Mouse (Mus musculus): ENCODE data around the gene Gm49358.

The Gm49358 gene

DNA sequence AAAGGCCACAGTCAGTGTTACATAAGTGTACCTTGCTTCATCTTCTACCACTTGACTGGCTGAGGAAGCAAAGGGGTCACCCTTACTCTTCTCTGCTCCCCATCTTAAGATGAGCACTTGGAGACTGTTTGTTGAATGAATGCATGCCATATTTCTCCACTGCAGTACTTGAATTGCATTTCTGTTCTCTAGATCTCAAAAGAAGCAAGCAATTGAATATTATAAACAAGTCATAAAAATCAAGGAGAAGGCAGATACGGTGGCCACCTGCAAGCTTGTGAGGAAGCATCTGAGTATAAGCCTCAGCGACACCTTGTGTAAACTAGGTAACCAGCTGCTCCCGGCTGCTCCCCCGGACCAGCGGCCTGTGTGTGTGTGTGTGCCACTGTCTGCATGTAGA lies at the start of gene Gm49358:
Gene Gm49358, plus strand, starts transcription at position 301 of the 400 bp plus-strand sequence.
- DNase-seq (ENCODE audit: low read depth, low spot score), result no peak

DNA sequence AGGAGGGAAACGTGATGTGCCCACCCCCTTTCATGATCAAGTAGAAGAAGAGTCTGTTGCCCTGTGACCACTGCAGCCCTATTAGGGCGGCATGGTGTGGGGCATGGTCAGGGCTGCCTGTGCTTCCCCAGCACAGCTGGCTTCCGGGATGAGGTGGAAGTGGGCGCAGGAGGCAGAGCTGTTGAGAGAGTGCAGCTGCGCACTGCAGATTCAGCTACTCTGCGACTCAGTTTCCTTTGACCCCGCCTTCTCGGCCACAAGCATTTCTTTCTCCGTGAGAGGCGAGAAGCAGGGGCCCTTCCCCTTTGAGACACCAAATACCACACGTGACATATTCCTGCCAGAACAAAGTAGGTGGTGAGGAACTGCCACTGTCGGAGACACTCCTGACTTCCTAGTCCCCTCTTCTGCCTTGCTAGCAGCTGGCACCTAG lies 36.2 kb upstream of the Gm49358 start:
- DNase-seq (ENCODE audit: low read depth, low spot score), result peak; percentile 58

DNA sequence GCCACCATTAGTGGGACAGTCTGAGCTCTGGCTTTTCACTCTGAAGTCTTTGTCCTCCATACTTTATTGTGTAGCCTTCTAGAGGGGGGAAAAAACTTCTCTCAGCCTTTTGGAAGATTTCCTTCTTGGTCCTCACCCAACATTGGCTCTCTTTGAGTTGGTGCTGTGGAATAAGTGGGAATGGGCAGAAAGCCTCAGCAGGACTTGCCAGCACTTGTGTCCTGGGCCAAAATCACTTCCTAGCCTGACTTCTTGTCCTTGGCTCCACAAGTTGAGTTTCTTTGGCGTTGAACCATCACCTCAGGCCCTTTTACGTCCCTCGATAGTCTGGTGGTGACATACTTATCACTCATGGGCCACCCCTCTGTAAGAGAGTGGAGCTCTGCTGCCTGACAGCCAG lies 35.6 kb upstream of the Gm49358 start:
- no peak for DNase-seq (ENCODE audit: low read depth, low spot score)

DNA sequence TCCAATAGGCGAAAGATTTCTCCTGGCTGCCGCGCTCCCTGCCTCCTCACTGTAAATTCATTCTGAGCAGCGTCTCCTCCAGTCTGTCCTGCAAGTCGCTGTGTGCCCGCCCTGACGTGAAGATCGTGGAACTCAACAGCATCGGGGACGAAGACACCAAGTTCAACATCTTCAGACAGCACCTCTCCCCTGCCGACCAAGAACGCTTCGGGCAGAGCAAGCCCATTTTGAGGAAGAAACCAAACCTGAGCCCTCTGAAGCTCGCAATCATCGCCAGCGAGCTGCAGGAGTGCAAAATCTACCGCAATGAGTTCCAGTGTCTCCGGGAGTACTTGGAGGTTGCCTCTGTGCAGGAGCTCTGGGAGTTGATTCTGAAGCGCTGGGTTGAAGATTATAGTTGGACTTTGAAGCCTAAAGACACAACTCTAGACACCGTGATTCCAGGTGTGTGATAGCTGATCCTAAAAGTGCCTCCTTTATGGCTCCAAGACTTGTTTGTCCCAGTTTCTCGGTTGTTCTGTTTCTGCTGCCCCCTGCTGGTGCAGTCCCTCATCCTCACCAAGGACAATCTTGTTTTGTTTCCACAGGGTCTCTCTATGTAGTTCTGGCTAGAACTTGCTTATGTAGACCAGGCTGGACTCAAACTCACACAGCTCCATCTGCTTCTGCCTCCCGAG lies 32.8 kb upstream of the Gm49358 start:
- DNase-seq (ENCODE audit: low read depth, low spot score), result peak; percentile 48

DNA sequence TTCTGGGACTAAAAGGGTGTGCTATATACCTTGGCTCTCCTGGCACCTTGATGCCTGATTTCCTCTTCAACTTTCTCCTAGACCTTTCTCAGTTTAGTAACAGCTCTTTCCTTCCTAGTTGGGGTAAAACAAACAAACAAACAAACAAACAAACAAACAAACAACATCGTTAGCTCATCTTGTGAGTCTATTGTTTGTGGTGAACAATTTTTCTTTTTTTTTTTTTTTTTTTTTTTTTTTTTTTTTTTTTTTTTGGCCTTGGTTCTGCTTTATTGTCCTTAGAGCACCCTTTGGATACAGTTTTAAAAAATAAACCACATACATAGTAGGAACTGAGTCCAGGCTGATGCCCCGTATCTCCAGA lies 32.3 kb upstream of the Gm49358 start:
- DNase-seq (ENCODE audit: low read depth, low spot score), result no peak

DNA sequence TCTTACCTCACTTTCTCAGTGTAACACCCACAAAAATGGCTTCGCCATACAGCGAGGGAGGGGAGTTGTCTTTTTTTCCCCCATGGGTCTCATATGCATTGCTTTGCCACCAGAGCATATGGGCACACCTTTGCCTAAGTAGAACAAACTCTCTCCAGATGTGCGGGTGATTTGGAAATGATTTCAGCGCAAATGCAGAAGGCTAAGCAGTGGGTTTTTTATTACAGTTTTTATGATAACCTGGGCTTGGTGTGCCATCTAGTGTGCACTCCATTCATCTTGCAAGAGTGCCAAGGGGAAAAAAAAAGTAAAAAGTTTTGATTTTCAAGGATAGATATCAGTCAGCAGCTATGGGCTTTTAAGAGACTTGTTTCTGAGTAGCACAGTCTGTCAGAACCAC lies 28.7 kb upstream of the Gm49358 start:
- no peak for DNase-seq (ENCODE audit: low read depth, low spot score)

DNA sequence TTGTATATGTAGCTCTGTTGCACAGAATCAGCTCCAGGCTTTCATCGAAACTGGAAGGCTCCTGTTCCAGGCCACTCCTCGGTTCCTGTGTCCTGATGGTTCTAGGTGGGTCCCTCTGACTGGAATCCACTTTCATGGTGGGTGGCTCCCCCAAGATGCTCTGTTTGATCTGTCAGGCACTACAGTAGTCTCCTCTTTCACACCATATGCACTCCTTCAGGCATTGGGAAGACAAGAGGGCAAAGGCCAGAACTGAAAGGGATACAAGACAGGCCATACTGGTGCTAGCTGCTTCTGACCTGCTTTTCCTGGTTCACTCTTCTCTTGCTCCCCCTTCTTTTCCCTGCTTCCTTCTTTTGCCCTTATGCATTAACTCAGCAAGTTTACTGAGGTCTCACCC lies 20.9 kb upstream of the Gm49358 start:
- DNase-seq (ENCODE audit: low read depth, low spot score), result no peak

DNA sequence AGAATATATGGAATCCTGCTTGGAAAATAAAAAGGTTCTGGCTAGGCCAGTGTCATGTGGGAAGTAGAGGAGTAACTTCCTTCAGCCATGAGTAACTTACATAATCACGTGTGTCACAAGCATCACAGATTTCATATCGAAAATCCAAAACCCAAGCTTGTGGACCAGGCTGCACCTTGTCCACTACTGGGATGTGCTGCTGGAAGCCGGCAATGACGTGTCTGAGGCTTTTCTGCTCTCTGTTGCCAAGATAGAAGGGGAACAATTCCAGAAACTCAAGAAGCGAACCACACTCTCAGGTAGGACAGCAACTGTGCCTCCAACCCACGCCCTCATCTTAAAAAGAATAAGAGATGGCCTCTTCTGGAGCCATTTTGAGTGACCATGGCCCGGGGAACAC lies 19.5 kb upstream of the Gm49358 start:
- no peak for DNase-seq (ENCODE audit: low read depth, low spot score)

DNA sequence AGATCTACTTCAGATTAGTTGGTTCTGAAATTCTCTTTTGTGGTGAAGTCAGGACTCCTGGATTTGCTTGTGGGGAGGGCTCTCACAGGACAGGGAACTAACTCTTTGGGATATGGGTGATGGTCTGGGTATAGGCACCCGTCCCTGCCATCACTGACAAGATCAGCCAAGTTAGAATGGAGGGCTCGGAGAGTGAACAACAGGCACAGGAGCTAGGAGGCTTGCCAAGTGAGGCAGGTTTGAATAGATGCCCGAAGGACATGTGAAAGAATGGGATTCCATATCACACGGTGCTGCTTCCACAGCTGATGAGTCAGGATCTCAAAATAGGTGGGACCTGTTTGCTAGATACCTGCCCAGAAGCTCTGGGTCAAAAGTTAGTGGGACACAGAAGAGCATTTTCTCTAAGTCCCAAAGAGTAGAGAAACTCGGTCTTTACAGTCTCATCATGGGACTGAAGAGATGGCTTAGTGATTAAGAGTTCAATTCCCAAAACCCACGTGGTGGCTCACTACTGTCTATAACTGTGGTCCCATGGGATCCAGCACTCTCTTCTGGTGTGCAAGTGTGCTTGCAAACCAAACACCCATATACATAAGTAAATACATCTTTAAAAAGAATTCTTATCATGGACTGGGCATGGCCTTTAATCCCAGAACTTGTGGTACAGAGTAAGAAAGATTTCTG lies 7.8 kb upstream of the Gm49358 start:
- no peak for DNase-seq (ENCODE audit: low read depth, low spot score)

DNA sequence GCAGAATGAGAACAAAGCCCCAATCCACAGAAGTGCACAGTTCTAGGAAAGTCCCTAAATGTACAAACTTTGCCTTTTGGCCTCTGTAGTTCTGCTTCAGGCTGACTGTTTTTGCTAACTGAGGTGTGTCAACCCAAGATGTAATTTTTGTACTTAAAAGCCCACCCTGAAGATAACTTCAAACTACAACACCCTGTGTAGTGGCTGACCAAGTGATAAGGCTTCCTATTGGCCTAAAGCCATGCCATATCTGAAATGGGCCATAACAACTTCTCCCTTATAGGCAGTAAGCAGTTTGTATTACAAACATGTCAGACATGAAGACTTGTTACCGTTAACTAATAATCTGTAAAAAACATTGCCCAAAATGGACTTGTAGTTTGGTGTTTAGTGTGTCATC lies 6.0 kb upstream of the Gm49358 start:
- DNase-seq (ENCODE audit: low read depth, low spot score), result no peak

DNA sequence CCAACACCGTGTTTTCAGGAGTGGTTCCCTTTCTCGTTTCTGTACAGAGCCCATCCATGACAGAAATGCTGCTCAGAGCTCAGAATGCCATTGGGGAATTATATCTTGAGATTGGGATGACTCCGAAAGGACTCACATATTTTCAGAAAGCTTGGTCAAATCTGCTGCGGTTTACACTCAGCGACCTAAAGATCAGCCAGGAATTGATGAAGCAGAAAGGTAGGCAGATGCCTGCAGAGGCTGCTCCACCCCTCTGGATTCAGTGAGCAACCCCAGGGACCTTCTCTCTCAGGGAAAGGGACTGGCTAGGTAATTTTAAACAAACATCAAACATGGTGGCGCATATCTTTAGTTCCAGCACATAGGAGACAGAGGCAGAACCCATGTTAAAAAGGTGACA lies 5.6 kb upstream of the Gm49358 start:
- DNase-seq (ENCODE audit: low read depth, low spot score), result no peak

DNA sequence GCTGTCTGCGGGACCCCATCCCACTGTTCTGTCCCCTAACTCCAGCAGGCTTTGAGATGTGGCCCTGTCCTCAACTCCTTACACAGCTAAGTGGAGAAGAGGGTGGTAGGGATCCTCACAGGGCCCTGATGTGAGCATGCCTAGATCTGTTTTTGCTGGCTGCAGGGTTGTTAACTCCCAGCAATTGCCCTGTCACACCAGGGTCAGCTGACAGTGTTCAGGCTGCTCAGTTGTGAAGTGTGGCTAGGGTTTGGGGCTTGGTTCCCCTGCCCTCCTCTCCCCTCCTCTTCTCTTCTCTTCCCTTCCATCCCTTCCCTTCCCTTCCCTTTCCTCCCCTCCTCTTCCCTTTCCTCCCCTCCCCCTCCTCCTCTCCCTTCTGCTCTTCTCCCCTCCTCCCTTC lies 2.5 kb upstream of the Gm49358 start:
- DNase-seq (ENCODE audit: low read depth, low spot score), result no peak

DNA sequence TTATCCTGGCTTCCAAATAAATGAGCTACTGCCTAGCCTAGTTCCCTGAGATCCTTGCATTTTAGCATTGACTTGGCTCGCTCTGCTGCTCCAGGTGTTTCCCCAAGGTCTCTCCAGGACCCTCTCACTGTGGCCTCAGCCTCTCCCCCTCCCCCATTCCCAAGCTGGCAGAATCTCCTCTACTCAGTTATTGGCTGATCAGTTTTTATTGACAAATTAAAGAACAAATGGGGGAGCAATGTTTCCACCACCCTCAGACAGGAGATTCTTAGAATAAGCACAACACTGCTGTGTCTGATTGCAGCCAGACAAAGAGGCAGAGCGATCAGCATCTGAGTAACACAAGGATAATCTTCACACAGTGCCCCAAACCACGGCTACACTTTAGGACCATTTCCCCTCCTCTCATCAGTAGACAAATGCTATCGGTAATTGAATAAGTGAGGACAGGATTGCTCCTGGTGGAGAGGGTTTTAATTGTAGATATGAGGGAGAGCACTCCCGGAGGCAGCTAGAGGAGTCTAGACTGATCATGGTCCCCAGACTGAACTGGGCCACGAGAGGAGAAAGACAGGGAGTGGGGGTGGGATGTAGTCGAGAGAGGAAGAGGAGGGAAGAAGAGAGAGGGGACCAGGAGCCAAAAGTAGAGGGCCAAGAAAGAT lies 1.9 kb upstream of the Gm49358 start:
- DNase-seq (ENCODE audit: low read depth, low spot score), result no peak

DNA sequence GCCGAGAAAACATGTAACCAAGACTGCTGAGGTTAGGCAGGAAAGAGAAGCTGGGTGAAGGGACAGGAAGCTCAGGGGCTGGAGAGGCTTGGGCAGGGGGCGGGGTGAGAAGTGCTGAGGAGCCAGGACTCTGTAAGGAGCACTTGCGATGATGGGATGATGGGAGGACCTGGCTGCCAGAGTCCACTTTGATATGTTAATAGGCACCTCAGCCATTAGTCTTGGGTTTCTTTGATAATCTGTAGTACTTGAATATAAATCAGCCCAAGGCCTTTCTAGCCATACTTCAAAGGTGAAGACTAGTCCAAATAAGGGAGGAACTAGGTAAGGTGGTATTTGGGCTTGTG lies 1.4 kb upstream of the Gm49358 start:
- DNase-seq (ENCODE audit: low read depth, low spot score), result no peak

DNA sequence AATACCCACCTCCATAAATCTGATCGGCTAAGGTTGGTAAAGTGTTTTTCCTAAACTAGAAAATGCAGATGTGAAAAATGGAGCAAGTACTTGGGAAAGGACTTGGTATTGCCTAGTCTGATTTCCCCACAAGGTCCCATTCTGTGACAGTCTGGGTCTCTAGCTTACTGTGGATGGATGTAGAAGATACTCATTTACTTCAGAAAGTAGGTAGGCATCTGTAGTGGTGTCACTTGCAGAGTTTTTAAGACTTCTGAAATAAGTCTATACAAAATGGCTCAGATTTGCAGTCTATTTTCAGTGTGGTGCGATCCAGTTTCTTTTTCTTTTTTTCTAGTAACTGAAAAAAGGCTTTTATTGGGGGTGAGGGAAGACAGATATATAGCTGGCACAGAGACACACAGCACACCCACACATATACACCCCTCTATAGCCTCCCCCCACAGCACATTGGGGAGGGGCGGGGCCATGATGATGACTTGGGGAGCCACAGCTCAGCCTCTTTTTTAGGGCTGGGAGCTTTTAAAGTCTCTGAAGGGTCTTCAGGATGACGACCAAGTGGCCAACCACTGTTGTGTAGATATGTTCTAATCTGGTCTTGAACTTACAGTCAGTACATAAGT lies 1.7 kb downstream of the Gm49358 start:
- no peak for DNase-seq (ENCODE audit: low read depth, low spot score)

DNA sequence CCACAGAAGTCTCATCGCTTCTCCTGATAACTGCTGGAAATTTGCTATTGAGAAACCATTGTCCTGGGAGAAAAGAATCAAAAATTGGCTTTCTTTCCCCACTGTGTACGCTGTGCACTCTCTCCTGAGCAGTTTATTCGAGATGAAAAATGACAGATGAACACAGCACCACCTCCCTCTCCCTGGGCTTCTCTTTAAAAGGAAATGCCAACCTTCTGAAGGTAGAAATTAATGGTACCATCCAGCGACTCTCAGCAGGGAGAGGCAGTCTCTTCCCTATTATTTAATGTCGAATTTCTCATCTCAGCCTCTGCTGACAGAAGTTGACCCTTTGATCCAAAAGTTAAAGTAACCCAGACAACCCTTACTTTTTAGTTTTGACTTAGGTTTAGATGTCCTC lies 5.4 kb downstream of the Gm49358 start:
- no peak for DNase-seq (ENCODE audit: low read depth, low spot score)

DNA sequence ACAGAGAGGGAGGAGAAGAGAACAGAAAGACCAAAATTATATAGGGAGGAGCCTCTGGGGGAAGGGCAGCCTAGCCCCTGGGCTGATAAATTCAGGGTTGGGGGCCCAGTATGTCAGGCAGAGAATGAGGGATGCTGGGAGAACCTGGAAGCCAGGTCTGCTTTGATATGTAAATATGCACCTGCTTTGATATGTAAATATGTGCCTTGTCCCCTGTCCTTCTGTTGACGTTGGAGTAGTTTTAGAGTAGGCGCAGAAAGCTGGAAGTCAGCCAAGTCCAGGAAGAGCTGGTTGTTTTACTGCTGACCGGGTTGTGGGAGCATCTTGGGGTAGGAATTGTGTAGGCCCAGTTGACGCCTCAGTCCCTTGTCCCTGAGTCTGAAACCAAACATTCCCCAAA lies 6.0 kb downstream of the Gm49358 start:
- DNase-seq (ENCODE audit: low read depth, low spot score), result no peak

DNA sequence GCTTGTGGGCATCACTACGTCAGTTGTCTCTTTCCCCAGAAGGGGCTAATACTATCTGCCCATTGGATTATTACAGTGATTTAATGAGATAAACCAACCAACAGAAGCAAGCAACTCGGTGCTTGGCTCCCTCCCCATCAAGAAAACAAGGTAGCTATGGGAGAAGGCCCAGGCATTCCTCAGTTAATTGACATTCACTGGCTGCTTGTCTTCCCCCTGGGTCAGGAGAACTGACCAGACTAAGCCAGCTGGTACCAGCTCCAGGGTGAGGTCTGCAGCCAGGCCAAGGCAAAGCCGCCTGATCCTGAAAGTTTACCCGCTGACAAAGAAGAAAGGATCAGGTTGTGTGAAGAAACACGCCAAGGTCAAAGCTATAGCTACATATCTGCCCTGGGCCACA lies 7.9 kb downstream of the Gm49358 start:
- DNase-seq (ENCODE audit: low read depth, low spot score), result no peak

DNA sequence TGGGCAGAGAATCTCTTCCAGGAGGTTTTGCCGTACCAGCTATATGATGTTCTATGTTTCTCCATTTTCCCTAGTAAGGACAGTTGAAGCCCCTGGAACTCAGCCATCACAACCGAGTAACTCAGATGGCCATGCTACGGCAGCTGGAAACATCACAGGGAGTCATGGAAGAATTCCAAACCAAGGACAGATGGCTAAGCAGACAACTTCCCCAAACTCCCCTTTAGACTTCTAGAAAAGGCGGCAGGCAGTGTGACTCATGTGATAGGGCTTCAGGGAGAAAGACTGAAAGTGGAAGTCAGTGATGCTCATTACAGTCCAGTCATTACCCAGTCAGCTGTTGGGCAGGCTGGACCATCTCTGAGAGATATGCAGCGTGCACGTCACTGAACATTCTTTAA lies 8.5 kb downstream of the Gm49358 start:
- peak; percentile 35 for DNase-seq (ENCODE audit: low read depth, low spot score)

DNA sequence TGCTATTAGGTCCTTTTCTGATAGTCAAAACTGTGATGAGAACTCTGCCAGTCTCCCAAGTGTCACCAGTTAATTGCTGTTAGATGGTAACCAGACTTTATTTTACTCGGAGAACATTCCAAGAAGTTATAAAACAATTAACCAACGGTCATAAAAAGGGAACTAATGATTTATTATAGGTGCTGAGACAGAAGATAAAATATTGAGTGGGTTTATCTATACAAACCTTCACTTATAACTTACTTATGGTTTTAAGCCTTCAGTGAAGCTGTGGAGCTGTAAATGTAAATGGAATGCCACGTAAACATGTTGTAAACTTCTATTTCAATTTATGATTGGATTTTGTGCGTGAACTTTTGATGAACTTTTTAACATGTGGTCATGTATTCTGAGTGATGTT lies 9.6 kb downstream of the Gm49358 start:
- DNase-seq (ENCODE audit: low read depth, low spot score), result no peak

DNA sequence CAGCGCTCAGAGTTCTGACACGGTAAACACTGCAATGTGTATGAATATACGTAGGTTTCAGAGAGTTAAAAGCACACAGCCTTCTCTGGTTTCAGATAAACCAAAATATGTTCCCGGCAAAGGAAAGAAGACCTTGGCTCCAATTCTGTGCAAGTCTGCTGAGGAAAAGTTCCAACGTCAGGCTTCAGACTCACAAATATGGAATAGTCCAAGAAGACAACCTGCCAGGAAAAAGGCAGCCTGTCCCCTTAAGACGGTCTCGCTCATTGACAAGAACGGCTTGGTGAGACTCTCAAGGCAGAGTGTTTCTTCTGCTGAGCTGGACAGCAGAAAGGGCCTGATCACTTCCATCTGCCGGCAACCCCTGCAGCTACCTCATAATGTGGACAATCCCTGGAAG lies 12.5 kb downstream of the Gm49358 start:
- DNase-seq (ENCODE audit: low read depth, low spot score), result peak; percentile 34

DNA sequence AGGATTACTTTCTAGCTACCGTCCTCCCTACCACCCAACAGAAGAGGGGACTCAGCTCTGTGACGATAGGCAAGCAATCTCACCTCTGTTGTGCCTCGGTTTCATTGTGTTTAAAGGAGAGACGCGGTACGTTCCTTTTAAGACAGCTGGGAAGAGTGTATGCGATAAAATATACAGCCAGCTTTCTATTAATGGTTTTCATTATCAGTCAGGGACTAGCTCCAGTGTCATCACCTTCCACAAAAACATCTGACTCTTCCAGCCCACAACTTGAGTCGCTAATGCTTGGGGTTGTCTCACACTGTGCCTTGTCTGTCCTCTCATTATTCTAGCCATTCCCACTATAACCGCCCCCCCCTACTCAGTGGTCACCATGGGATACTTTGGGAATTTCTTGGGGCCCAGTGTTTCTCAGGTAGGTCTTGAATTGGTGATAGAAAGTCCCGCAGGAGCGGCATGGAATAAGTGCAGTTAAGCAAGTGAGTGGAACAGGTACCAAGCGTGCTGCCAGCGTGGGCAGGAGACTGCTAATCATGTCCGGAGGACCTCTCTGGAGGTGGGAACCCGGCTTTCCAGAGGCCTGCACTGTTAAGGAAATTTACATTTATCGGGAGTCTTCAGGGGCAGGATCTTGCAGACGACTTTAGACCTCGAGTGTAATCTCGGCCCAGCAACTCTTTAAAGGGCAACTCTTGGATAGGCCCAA lies 14.0 kb downstream of the Gm49358 start:
- DNase-seq (ENCODE audit: low read depth, low spot score), result no peak
